Mouse (Mus musculus): Measurements from ENCODE around the gene Cggbp1.

The Cggbp1 gene

GRCm38 (mm10) chr16:64873416-64874305, 21.9 kb downstream of the Cggbp1 start:
- DNase-seq: peak; percentile 35

- no peak for DNase-seq
These were observed 23.6 kb downstream of the Cggbp1 start for GRCm38 (mm10) chr16:64875384-64875783.

GRCm38 (mm10) chr16:64875822-64876221, 24.0 kb downstream of the Cggbp1 start:
- DNase-seq: no peak

- no peak for DNase-seq
These were observed 25.0 kb downstream of the Cggbp1 start for GRCm38 (mm10) chr16:64876631-64877265.

GRCm38 (mm10) chr16:64877314-64877713, 25.5 kb downstream of the Cggbp1 start:
- DNase-seq: no peak

- no peak for DNase-seq
These were observed 26.9 kb downstream of the Cggbp1 start for GRCm38 (mm10) chr16:64878611-64879132.

- no peak for DNase-seq
These were observed 27.9 kb downstream of the Cggbp1 start for GRCm38 (mm10) chr16:64879735-64880134.

- DNase-seq: no peak
These were observed 29.2 kb downstream of the Cggbp1 start for GRCm38 (mm10) chr16:64880986-64881385.

GRCm38 (mm10) chr16:64881442-64881841, 29.6 kb downstream of the Cggbp1 start:
- DNase-seq: no peak

- DNase-seq: no peak
These were observed 32.1 kb downstream of the Cggbp1 start for GRCm38 (mm10) chr16:64883896-64884295.

GRCm38 (mm10) chr16:64884420-64884838, 32.6 kb downstream of the Cggbp1 start:
- DNase-seq: no peak

GRCm38 (mm10) chr16:64885142-64885541, 33.3 kb downstream of the Cggbp1 start:
- DNase-seq: no peak

GRCm38 (mm10) chr16:64885547-64885946, 33.8 kb downstream of the Cggbp1 start:
- DNase-seq: no peak

- no peak for DNase-seq
These were observed 37.7 kb downstream of the Cggbp1 start for GRCm38 (mm10) chr16:64889496-64889895.

- no peak for DNase-seq
These were observed 47.3 kb downstream of the Cggbp1 start for GRCm38 (mm10) chr16:64899084-64899483.

GRCm38 (mm10) chr16:64903328-64903727, 51.5 kb downstream of the Cggbp1 start:
- no peak for DNase-seq

GRCm38 (mm10) chr16:64907112-64907511, 55.3 kb downstream of the Cggbp1 start:
- no peak for DNase-seq

- DNase-seq: no peak
These were observed 57.0 kb downstream of the Cggbp1 start for GRCm38 (mm10) chr16:64908747-64909146.

Data from layer of hippocampus, adult 9-11 months (tissue).